Mouse (Mus musculus) kidney, postnatal 0 days (tissue): ENCODE results near the gene Pcp4l1. TPM values are rescaled to one million over a fixed set of nuclear protein-coding genes. Genes with fewer than 3 reads are reported as not detected.

Experiments used
- ATAC-seq: fragments of 200-750 bp; cut with Nextera tagmentation; replicated peaks from 2 replicates; pipeline ENCODE4 v1.8.0; 2017; ENCODE audit warnings: low read depth, moderate number of reproducible peaks, moderate TSS enrichment, moderate library complexity; ENCODE audit not compliant: low FRiP score
- DNase-seq: peaks from one replicate; pipeline ENCODE4 v3.0.0-alpha.2; 2016; ENCODE audit warnings: low spot score
- H3K27ac ChIP-seq: fragments of 300-500 bp; sonication (generic); 2 replicates; pipeline ENCODE4 v1.5.1; 2014; ENCODE audit warnings: mild to moderate bottlenecking
- H3K27me3 ChIP-seq: fragments of 300-500 bp; sonication (generic); 2 replicates; pipeline ENCODE4 v1.6.1; 2014; ENCODE audit warnings: low read length, mixed read lengths; ENCODE audit not compliant: insufficient read depth
- H3K36me3 ChIP-seq: fragments of 300-500 bp; sonication (generic); 2 replicates; pipeline ENCODE4 v1.6.1; 2014; ENCODE audit warnings: low read length, mixed read lengths; ENCODE audit not compliant: insufficient read depth
- H3K4me1 ChIP-seq: fragments of 300-500 bp; sonication (generic); replicated peaks from 2 replicates; pipeline ENCODE4 v1.6.1; 2014; ENCODE audit warnings: antibody characterized with exemption, low read length, mixed read lengths; ENCODE audit not compliant: insufficient read depth
- H3K4me2 ChIP-seq: fragments of 300-500 bp; sonication (generic); 2 replicates; pipeline ENCODE4 v1.6.1; 2014; ENCODE audit warnings: mild to moderate bottlenecking, low read length, moderate library complexity, mixed read lengths
- H3K4me3 ChIP-seq: fragments of 300-500 bp; sonication (generic); replicated peaks from 2 replicates; pipeline ENCODE4 v1.5.1; 2014; ENCODE audit warnings: low read depth, low read length
- H3K9ac ChIP-seq: fragments of 300-500 bp; sonication (generic); 2 replicates; pipeline ENCODE4 v1.6.1; 2014; ENCODE audit warnings: low read depth, low read length
- H3K9me3 ChIP-seq: fragments of 300-500 bp; sonication (generic); replicated peaks from 2 replicates; pipeline ENCODE4 v1.6.1; 2016; ENCODE audit warnings: low read length, inconsistent platforms, mixed read lengths
- CTCF ChIP-seq: IDR thresholded peaks from 2 replicates; pipeline ENCODE4 v1.5.1; 2016; ENCODE audit warnings: antibody characterized with exemption, low read depth, mild to moderate bottlenecking, moderate library complexity
- WGBS: fragments of 180-500 bp; shearing (Covaris S2); extraction: QIAGEN DNeasy Blood & Tissue Kit; methylation state at CpG from one replicate; pipeline ENCODE4 v1.1.7; 2014; 5-methylcytosine and 5-hydroxymethylcytosine counted together
- polyA plus RNA-seq: library from polyadenylated mRNA; unstranded; fragments of >200 nt; fragmentation: Nextera tagmentation; extraction: Ambion mirVana; gene quantifications from 2 replicates; pipeline ENCODE4 v1.2.1, GENCODE M21; 2015

The Pcp4l1 gene
- polyA plus RNA-seq, 1 experiment from 2014 or later: 9.9 TPM

GRCm38 (mm10) chr1:171168906-171169305 lies 27.2 kb downstream of the Pcp4l1 start:
- ATAC-seq (no peak), DNase-seq (no peak)
- no peak overlapping the region for H3K4me2 ChIP-seq
- no peak overlapping the region for H3K4me3 ChIP-seq
- TF ChIP-seq CTCF: no peak
- no peak overlapping the region for H3K9ac ChIP-seq
- WGBS: 85% methylated on average over 12 of the region's 12 CpGs
- H3K36me3 ChIP-seq: no peaks in the 10 kb centered on the region
- no peaks in the 10 kb centered on the region for H3K9me3 ChIP-seq
- no peaks in the 10 kb centered on the region for H3K27me3 ChIP-seq
- no peak overlapping the region for H3K27ac ChIP-seq
- H3K4me1 ChIP-seq: no peaks in the 10 kb centered on the region

- WGBS: 51% methylated on average over 5 of the region's 5 CpGs
- H3K9ac ChIP-seq: no peak overlapping the region
- no peak overlapping the region for H3K4me3 ChIP-seq
- no peak for TF ChIP-seq CTCF
- no peak for ATAC-seq
- no peak overlapping the region for H3K4me2 ChIP-seq
- H3K27me3 ChIP-seq: no peaks in the 10 kb centered on the region
- peak; percentile 86 for DNase-seq
- H3K36me3 ChIP-seq: no peaks in the 10 kb centered on the region
- H3K4me1 ChIP-seq: no peaks in the 10 kb centered on the region
- no peak overlapping the region for H3K27ac ChIP-seq
- H3K9me3 ChIP-seq: no peaks in the 10 kb centered on the region
These were observed 30.3 kb downstream of the Pcp4l1 start for GRCm38 (mm10) chr1:171165629-171166345.

GRCm38 (mm10) chr1:171164258-171164657 lies 31.8 kb downstream of the Pcp4l1 start:
- Histone ChIP-seq H3K4me2 (no peak overlapping the region), H3K36me3 (no peaks in the 10 kb centered on the region), H3K4me1 (0 out of 2 replicates have a peak, but pooled peaks cover 3% of the 10 kb centered on the region), H3K27ac (no peak overlapping the region), H3K9ac (no peak overlapping the region), H3K27me3 (no peaks in the 10 kb centered on the region), H3K9me3 (no peaks in the 10 kb centered on the region), H3K4me3 (no peak overlapping the region)
- ATAC-seq (no peak; the same call in 1 of the 2 replicates), DNase-seq (peak; percentile 84)
- WGBS: 44% methylated on average over 3 of the region's 3 CpGs
- TF ChIP-seq CTCF: peak; percentile 60

GRCm38 (mm10) chr1:171162526-171162925 lies 33.5 kb downstream of the Pcp4l1 start:
- WGBS: 87% methylated on average over 3 of the region's 3 CpGs
- H3K36me3 ChIP-seq: no peaks in the 10 kb centered on the region
- 0 out of 2 replicates have a peak, but pooled peaks cover 3% of the 10 kb centered on the region for H3K4me1 ChIP-seq
- DNase-seq (no peak), ATAC-seq (no peak)
- H3K27ac ChIP-seq: no peak overlapping the region
- no peak overlapping the region for H3K9ac ChIP-seq
- TF ChIP-seq CTCF: no peak
- no peak overlapping the region for H3K4me3 ChIP-seq
- no peak overlapping the region for H3K4me2 ChIP-seq
- H3K9me3 ChIP-seq: no peaks in the 10 kb centered on the region
- H3K27me3 ChIP-seq: no peaks in the 10 kb centered on the region

GRCm38 (mm10) chr1:171159485-171159975 lies 36.5 kb downstream of the Pcp4l1 start:
- 0 out of 2 replicates have a peak, but pooled peaks have one; percentile 44 for ATAC-seq
- 5% methylated on average over 15 of the region's 15 CpGs for WGBS
- Histone ChIP-seq H3K36me3 (no peaks in the 10 kb centered on the region), H3K9me3 (no peaks in the 10 kb centered on the region), H3K9ac (peak overlapping the region; percentile 32; the same call in 1 of the 2 replicates), H3K4me2 (peak overlapping the region; percentile 47), H3K4me3 (peak overlapping the region; percentile 21), H3K4me1 (0 out of 2 replicates have a peak, but pooled peaks cover 3% of the 10 kb centered on the region), H3K27ac (no peak overlapping the region), H3K27me3 (no peaks in the 10 kb centered on the region)
- TF ChIP-seq CTCF: peak; percentile 50
- no peak for DNase-seq

- Histone ChIP-seq H3K36me3 (no peaks in the 10 kb centered on the region), H3K27me3 (no peaks in the 10 kb centered on the region), H3K9me3 (no peaks in the 10 kb centered on the region), H3K27ac (no peak overlapping the region), H3K4me3 (no peak overlapping the region), H3K9ac (no peak overlapping the region), H3K4me1 (0 out of 2 replicates have a peak, but pooled peaks cover 3% of the 10 kb centered on the region), H3K4me2 (no peak overlapping the region)
- no peak for DNase-seq
- no peak for TF ChIP-seq CTCF
- ATAC-seq: no peak
These were observed 38.1 kb downstream of the Pcp4l1 start for GRCm38 (mm10) chr1:171157965-171158364.
